Mouse (Mus musculus): ENCODE data around the gene Pyroxd2.
"Not testable (repeated sequence)": the region's sequence is repeated elsewhere in the genome, so short reads cannot be mapped to it uniquely, and the experiment has no call there.

Pyroxd2 gene

GRCm38 (mm10) chr19:42689786-42690185 lies 62.8 kb downstream of the Pyroxd2 start:
- DNase-seq (ENCODE audit: low spot score in 2 of 2) = no peak

- DNase-seq (ENCODE audit: low spot score in 2 of 2) = no peak
Measured at GRCm38 (mm10) chr19:42689321-42689720, 63.3 kb downstream of the Pyroxd2 start.

GRCm38 (mm10) chr19:42682776-42683175 lies 69.8 kb downstream of the Pyroxd2 start:
- DNase-seq (ENCODE audit: low spot score in 2 of 2) = not testable (repeated sequence)

GRCm38 (mm10) chr19:42678191-42678590 lies 74.4 kb downstream of the Pyroxd2 start:
- no peak for DNase-seq (ENCODE audit: low spot score in 2 of 2)

DNA sequence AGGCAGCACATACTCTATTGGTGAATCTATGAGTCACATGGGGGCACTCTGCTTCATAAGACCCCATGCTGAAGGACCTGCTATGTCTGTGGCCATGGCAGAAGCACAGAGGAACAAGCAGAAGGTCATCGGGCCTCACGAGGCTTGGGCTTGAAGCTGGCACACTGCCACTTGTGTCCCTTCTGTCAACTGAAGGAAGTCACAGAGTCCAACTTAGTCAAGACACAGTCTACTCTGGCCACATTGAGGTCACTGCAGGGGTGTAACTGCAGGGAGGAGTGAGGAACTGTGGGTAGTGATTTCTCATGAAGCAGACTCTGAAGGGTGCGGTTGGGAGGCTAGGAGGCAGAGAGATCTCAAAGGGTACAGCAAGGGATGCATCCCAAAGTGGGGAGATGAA lies 75.1 kb downstream of the Pyroxd2 start:
- no peak for DNase-seq (ENCODE audit: low spot score in 2 of 2)

DNA sequence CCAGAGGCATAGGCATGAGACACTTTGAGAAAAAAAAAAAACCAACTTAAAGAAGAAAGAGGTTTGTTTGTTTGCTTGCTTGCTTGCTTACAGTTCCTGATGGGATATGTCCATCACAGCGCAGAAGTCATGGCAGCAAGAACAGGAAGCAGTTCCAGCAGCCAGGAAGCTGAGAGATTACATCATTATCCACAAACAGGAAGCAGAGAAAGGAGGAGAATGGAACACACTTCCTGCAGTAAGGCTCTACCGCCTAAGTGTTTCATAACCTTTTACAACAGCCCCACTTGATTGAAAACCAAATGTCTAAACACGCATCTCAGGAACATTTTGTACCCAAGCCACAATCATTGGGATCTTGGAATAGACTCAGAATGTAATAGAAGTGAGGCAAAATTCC lies 75.6 kb downstream of the Pyroxd2 start:
- DNase-seq (ENCODE audit: low spot score in 2 of 2) = no peak
